Mouse (Mus musculus) megakaryocyte, embryonic 14.5 days (primary cell): ENCODE results near the gene Unc45b.

Experiments
- FLI1 ChIP-seq: IDR thresholded peaks from 2 replicates; pipeline ENCODE4 v1.6.1; 2012; ENCODE audit warnings: low read length, inconsistent platforms, mixed read lengths
- GATA1 ChIP-seq: IDR thresholded peaks from 3 replicates; pipeline ENCODE4 v1.6.1; 2012; ENCODE audit warnings: mixed read lengths, low read length, inconsistent platforms, borderline replicate concordance

GRCm38 (mm10) chr11:82869506-82870172 lies 40.7 kb upstream of the Unc45b start:
- TF ChIP-seq GATA1 (no peak), FLI1 (no peak; the same call in 1 of the 2 replicates)
